Mouse (Mus musculus): Measurements from ENCODE around the gene Shank2. TPM values are rescaled to one million over a fixed set of nuclear protein-coding genes. Genes with fewer than 3 reads are reported as not detected.
A peak's percentile ranks its signal among the peaks of the same experiment; 100 is the strongest.

Shank2 gene
- 0.68 and 0.69 TPM in 2 replicates for polyA plus RNA-seq (2015; fragmentation: Nextera tagmentation; extraction: Ambion mirVana)

DNA sequence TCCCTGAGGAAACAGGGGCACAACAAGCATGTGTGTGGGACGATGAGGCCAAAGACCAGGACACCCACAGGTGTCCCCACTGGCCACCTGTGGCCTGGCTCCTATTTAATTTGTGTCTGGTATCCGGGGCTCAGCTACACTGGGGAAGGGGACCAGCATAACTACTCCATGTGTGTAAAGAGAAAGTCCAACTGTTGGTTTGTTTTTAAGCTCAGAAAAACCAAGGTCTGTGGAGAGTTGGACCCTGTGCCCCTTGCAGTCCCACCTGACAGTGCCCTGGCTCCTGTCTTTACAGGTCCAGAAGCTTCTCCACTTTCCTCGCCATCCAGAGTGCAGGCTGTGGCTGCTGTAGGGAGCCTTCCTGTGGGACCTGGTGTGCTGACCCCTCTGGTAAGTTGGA is at the start of gene Shank2:
Gene Shank2, plus strand, starts transcription at position 301 of the 400 bp plus-strand sequence.
- Histone ChIP-seq H3K4me1 (replicated peaks; ENCODE audit: control insufficient read depth, insufficient read depth) (no peaks in the 10 kb centered on the region), H3K4me3 (ENCODE audit: low read depth, low read length) (no peak within 1 kb of the TSS), H3K27ac (replicated peaks) (no peak within 1 kb of the TSS), H3K9me3 (ENCODE audit: control insufficient read depth, low read length) (no peaks in the 10 kb centered on the region), H3K27me3 (ENCODE audit: control insufficient read depth, insufficient read depth, low read length) (no peaks in the 10 kb centered on the region), H3K4me2 (replicated peaks; ENCODE audit: low read depth) (no peak within 1 kb of the TSS), H3K9ac (ENCODE audit: low read length) (no peak within 1 kb of the TSS), H3K36me3 (ENCODE audit: control insufficient read depth, insufficient read depth, low read length) (no peaks in the 10 kb centered on the region)
- WGBS: 64% methylated on average over 3 of the region's 3 CpGs
- DNase-seq (ENCODE audit: low spot score) (no peak), ATAC-seq (ENCODE audit: low FRiP score, low TSS enrichment) (no peak)
- TF ChIP-seq EP300 (optimal IDR thresholded peaks at IDR 0.05) (no peak), CTCF (IDR thresholded peaks at IDR 0.05; ENCODE audit: low read depth) (no peak)

- TF ChIP-seq EP300 (optimal IDR thresholded peaks at IDR 0.05) (no peak), CTCF (IDR thresholded peaks at IDR 0.05; ENCODE audit: low read depth) (no peak)
- H3K27ac ChIP-seq (replicated peaks): no peak overlapping the region
- ATAC-seq (ENCODE audit: low FRiP score, low TSS enrichment) (no peak), DNase-seq (ENCODE audit: low spot score) (no peak)
- H3K36me3 ChIP-seq (ENCODE audit: control insufficient read depth, insufficient read depth, low read length): no peaks in the 10 kb centered on the region
- no peaks in the 10 kb centered on the region for H3K4me1 ChIP-seq (replicated peaks; ENCODE audit: control insufficient read depth, insufficient read depth)
- no peaks in the 10 kb centered on the region for H3K27me3 ChIP-seq (ENCODE audit: control insufficient read depth, insufficient read depth, low read length)
- H3K4me2 ChIP-seq (replicated peaks; ENCODE audit: low read depth): no peak overlapping the region
- 59% methylated on average over 3 of the region's 3 CpGs for WGBS
- H3K9ac ChIP-seq (ENCODE audit: low read length): no peak overlapping the region
- no peak overlapping the region for H3K4me3 ChIP-seq (ENCODE audit: low read depth, low read length)
- no peaks in the 10 kb centered on the region for H3K9me3 ChIP-seq (ENCODE audit: control insufficient read depth, low read length)
Observed at GRCm38 (mm10) chr7:143952130-143952529, 49.6 kb upstream of the Shank2 start.

DNA sequence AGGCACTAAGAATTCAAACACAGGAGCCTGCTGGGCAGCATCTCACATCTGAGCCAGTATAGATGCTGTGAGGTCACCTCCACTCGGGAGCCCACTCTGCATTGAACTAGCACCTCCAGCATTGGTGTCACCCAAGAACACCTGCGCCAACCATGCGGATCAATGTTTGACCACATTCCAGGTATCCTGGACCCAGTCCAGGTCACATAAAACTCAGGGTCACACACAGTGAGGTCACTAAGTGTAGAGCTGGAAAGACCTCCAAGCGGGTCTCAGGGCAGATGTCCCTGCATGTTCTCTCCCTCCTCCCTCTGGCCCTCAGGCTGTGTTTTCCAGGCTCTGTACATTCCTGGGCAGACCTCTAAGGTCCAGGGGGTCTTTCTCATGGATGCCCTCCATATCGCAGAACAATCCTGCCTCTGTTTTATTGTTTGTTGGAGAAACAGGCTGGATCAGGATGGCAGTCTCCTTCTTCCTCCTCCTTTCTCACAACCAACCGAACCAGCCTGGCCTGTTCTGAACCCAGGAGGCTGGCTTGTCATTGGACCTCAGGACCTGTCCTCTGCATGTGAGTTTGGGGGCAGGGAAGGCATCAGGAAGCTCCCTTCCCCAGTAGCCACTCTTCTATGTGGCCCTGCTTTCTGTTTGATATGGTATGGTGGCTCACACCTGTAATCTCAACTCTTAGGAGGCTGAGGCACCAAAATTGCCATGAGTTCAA is 45.0 kb upstream of the Shank2 start:
- Histone ChIP-seq H3K4me1 (replicated peaks; ENCODE audit: control insufficient read depth, insufficient read depth) (no peaks in the 10 kb centered on the region), H3K27me3 (ENCODE audit: control insufficient read depth, insufficient read depth, low read length) (no peaks in the 10 kb centered on the region), H3K4me2 (replicated peaks; ENCODE audit: low read depth) (no peak overlapping the region), H3K36me3 (ENCODE audit: control insufficient read depth, insufficient read depth, low read length) (no peaks in the 10 kb centered on the region), H3K9me3 (ENCODE audit: control insufficient read depth, low read length) (no peaks in the 10 kb centered on the region), H3K4me3 (ENCODE audit: low read depth, low read length) (no peak overlapping the region), H3K9ac (ENCODE audit: low read length) (no peak overlapping the region), H3K27ac (replicated peaks) (0 out of 2 replicates have a peak overlapping the region, but pooled peaks have one; percentile 30)
- TF ChIP-seq CTCF (IDR thresholded peaks at IDR 0.05; ENCODE audit: low read depth) (no peak), EP300 (optimal IDR thresholded peaks at IDR 0.05) (no peak)
- peak; percentile 47 for ATAC-seq (ENCODE audit: low FRiP score, low TSS enrichment)
- 60% methylated on average over 6 of the region's 6 CpGs for WGBS
- peak; percentile 64 for DNase-seq (ENCODE audit: low spot score)

- 45% methylated on average over 11 of the region's 11 CpGs for WGBS
- ATAC-seq (ENCODE audit: low FRiP score, low TSS enrichment): peak; percentile 71
- TF ChIP-seq EP300 (optimal IDR thresholded peaks at IDR 0.05) (no peak), CTCF (IDR thresholded peaks at IDR 0.05; ENCODE audit: low read depth) (no peak)
- no peaks in the 10 kb centered on the region for H3K27me3 ChIP-seq (ENCODE audit: control insufficient read depth, insufficient read depth, low read length)
- H3K4me1 ChIP-seq (replicated peaks; ENCODE audit: control insufficient read depth, insufficient read depth): no peaks in the 10 kb centered on the region
- no peak overlapping the region for H3K4me2 ChIP-seq (replicated peaks; ENCODE audit: low read depth)
- H3K9me3 ChIP-seq (ENCODE audit: control insufficient read depth, low read length): no peaks in the 10 kb centered on the region
- H3K27ac ChIP-seq (replicated peaks): no peak overlapping the region
- no peak overlapping the region for H3K9ac ChIP-seq (ENCODE audit: low read length)
- no peaks in the 10 kb centered on the region for H3K36me3 ChIP-seq (ENCODE audit: control insufficient read depth, insufficient read depth, low read length)
- DNase-seq (ENCODE audit: low spot score): peak; percentile 60
- no peak overlapping the region for H3K4me3 ChIP-seq (ENCODE audit: low read depth, low read length)
Observed at GRCm38 (mm10) chr7:143958030-143958565, 43.6 kb upstream of the Shank2 start.

DNA sequence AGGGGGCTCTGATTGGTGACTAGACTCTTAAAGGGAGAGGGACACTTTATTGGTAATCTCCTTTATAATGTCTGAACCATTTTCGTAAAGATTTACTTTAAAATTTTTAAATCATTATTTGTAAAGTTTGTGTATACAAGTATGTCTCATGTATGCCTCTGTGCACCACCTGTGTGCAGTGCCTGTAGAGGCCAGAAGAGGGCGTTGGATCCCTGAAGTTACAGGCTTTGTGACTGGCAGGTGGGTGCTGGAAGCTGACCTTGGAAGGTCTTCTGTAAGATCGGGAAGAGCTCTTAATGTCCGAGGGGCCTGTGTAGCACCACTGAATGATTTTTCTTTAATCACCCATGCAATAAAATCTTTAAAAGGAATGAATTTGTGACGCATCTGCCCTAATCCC is 37.9 kb upstream of the Shank2 start:
- Histone ChIP-seq H3K27ac (replicated peaks) (no peak overlapping the region), H3K27me3 (ENCODE audit: control insufficient read depth, insufficient read depth, low read length) (no peaks in the 10 kb centered on the region), H3K9me3 (ENCODE audit: control insufficient read depth, low read length) (no peaks in the 10 kb centered on the region), H3K4me2 (replicated peaks; ENCODE audit: low read depth) (no peak overlapping the region), H3K4me3 (ENCODE audit: low read depth, low read length) (no peak overlapping the region), H3K9ac (ENCODE audit: low read length) (no peak overlapping the region), H3K4me1 (replicated peaks; ENCODE audit: control insufficient read depth, insufficient read depth) (no peaks in the 10 kb centered on the region), H3K36me3 (ENCODE audit: control insufficient read depth, insufficient read depth, low read length) (no peaks in the 10 kb centered on the region)
- WGBS: 80% methylated on average over 5 of the region's 5 CpGs
- no peak for DNase-seq (ENCODE audit: low spot score)
- TF ChIP-seq EP300 (optimal IDR thresholded peaks at IDR 0.05) (no peak), CTCF (IDR thresholded peaks at IDR 0.05; ENCODE audit: low read depth) (peak; percentile 29; the same call in 1 of the 2 replicates)
- ATAC-seq (ENCODE audit: low FRiP score, low TSS enrichment): no peak

- Histone ChIP-seq H3K36me3 (ENCODE audit: control insufficient read depth, insufficient read depth, low read length) (no peaks in the 10 kb centered on the region), H3K27me3 (ENCODE audit: control insufficient read depth, insufficient read depth, low read length) (no peaks in the 10 kb centered on the region), H3K9ac (ENCODE audit: low read length) (no peak overlapping the region), H3K4me3 (ENCODE audit: low read depth, low read length) (no peak overlapping the region), H3K4me2 (replicated peaks; ENCODE audit: low read depth) (no peak overlapping the region), H3K4me1 (replicated peaks; ENCODE audit: control insufficient read depth, insufficient read depth) (no peaks in the 10 kb centered on the region), H3K9me3 (ENCODE audit: control insufficient read depth, low read length) (no peaks in the 10 kb centered on the region), H3K27ac (replicated peaks) (no peak overlapping the region)
- ATAC-seq (ENCODE audit: low FRiP score, low TSS enrichment) (no peak), DNase-seq (ENCODE audit: low spot score) (no peak)
- TF ChIP-seq CTCF (IDR thresholded peaks at IDR 0.05; ENCODE audit: low read depth): no peak
- no peak for TF ChIP-seq EP300 (optimal IDR thresholded peaks at IDR 0.05)
- WGBS: 57% methylated on average over 7 of the region's 7 CpGs
Observed at GRCm38 (mm10) chr7:143966621-143967020, 35.1 kb upstream of the Shank2 start.
